Mouse (Mus musculus) spleen, adult 12 weeks (tissue): ENCODE data around the gene Eml5.

ENCODE experiments used
- DNase-seq: peaks from one replicate; pipeline ENCODE4 v3.0.0; 2022; ENCODE audit warnings: low spot score

The Eml5 gene

DNA sequence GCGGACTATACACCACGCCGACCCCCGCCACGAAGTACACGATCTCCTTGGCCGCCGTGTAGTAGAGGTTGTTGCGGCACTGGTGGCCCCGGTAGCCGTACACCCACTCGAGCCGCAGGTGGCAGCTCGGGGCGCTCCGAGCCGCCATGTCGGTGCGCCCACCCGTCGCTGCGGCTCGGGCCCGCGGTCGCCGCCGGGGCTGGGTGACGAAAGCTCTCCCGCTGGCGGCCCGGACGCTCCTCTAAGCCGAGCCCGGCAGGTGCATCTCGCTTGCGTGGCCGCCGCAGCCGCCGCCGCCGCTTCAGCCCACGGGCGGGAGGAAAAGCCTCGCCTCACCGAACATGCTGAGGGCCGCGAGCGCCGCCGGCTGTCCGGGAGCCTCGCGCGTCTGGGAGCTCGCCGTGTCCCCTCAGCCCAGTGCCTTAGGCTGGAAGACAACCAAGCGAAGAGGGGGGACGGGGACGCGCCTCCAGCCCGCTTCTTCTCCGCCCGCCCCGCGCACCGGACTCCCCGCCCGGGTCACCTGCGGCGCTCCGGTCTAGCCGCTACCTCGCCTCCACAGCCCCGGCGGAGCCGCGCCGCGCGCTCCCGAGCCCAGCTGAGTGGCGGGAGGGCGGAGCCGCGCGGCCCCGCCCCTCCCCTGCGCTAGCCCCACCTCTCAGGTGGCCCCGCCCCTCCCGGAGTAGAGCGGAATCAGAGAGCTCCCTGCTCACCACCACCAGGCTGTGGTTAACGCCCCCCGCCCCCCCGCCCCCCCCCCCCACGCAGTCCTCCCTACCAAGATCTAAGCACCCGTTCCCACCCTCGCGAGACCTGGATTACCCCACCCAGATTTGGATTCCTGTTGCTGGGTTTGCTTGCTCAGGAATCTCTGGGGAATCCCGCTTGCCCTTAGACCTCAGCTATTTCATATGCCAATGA lies at the start of gene Eml5:
Gene Eml5 (minus strand): TSS at position 604 of the 921 bp plus-strand sequence.
- peak; percentile 62 for DNase-seq

DNA sequence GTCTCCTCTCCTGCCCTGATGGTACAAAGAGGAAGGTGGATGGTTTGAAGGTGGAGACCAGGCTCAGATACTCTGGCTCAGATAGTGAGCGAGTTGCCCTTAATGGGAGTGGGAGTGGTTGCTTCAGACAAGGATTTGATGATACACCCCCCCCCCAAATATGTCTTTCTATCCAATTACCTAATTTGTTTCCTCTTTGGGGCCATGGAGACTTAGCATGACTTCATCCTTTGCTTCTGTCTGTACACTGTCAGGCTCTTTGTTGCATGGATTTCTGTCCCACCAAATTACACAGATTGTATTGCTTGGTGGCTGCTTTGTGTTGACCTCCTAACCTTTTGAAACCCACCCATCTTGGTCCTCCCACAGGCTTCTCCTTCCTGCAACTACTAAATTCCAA lies 31.6 kb upstream of the Eml5 start:
- DNase-seq = no peak

DNA sequence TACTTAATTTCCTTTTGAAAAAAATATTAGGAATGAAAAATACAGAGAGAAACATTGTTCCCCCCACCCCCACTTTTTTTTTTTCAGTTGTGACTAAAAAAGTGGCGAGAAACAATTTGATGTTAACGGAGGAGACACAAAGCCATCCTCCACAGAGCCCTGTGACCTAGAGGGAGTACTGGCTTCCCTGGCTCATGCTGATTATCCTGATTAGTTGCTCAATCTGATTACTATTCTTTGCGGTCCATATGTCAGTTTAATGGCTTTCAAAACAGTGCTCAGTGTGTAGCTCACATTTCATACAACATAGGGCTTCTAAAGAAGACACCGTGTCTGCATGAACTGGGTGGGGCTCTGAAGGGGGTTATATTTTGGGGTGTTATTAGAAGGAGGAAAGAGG lies 31.2 kb upstream of the Eml5 start:
- no peak for DNase-seq

DNA sequence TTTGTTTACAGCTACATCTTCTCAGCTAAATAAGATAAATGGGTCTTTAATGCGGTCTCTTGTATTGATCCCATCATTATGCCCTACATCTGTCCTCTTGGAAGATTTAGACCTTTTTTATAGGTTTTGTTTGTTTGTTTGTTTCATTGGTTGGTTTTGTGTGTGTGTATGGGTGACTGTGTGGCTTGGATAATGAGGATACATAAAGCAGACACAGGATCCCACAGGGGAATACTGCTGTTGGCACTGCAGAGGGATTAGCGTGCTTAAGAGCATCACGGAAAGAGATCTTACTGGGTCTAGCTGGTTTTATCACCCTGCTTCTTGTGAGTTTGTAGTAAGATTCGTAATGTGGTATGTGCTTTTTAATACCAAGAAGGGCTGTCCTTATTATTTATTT lies 29.9 kb upstream of the Eml5 start:
- no peak for DNase-seq

DNA sequence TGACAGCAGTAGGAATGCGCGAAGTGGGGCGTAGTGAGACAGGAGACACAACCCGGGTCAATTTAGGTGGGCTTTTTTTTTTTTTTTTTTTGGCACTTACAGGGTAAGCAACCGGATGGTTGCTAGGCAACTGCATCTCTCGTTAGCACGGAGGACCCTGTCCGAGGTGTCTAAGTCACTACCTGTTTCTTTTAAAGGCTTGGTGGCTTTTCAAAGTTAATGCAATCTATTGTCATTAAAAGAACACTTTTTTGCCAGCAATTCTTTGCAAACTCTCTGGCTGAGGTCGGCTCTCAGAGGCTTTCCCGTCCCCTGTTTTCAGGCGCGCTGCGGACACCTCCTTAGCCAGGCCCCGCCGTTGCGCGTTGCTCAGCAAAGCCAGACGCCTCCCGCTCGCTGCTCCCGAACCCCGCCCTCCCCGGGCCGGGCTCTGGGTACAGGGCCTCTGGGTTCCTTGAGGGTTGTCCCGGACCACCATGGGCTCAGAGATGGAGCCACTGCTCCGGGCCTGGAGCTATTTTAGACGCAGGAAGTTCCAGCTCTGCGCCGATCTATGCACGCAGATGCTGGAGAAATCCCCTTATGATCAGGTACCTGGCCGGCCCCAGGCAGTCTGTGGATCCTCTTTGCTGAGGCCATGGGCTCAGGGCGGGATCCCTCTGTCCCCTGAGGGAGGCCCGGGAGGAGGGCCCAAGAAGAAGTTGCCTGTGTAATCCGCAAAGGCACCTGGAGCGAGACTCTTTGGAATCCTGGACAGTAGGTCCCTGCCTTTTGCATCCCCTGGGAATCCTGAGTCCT lies 19.1 kb upstream of the Eml5 start, which contains the start of gene Ttc8:
Gene Ttc8 (plus strand): TSS at position 381 of the 798 bp plus-strand sequence.
- peak; percentile 54 for DNase-seq

DNA sequence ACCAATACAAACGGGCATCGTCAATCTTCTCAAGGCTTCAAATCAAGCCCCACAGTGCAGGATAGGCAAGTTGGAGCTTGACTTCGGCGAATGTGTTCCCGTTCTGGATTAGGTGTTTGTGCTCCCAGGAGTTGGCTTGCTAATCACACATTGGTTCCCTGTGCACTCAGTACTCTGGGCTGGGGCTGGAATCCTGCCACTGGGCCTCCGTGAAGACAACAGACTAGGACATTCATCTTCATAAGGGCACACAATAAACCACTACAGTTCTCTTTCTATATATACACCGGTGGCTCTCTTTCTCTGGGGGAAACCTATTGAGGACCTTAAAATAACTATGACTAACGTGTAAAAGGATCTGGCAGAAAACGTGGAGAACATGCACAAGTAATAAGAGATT lies 8.8 kb upstream of the Eml5 start:
- no peak for DNase-seq

DNA sequence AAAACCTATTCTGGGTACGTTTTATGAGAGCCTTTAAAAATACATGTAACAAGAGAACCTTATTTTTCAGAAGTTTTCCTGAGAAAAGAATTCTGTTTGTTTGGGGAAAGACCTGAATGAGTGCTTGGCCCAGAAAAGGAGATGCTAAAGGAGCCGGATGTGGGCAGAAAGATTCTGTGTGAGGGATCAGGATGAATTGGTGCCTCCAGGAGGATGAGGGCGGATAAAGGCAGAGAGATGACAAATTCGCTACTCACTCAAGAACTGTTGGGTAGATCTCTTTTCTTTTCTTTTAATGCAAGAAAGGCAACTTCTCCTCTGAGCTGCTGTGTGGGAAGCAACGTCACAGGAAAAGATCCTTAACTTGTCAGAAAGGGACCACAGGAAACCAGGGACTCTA lies 4.2 kb upstream of the Eml5 start:
- DNase-seq = no peak

DNA sequence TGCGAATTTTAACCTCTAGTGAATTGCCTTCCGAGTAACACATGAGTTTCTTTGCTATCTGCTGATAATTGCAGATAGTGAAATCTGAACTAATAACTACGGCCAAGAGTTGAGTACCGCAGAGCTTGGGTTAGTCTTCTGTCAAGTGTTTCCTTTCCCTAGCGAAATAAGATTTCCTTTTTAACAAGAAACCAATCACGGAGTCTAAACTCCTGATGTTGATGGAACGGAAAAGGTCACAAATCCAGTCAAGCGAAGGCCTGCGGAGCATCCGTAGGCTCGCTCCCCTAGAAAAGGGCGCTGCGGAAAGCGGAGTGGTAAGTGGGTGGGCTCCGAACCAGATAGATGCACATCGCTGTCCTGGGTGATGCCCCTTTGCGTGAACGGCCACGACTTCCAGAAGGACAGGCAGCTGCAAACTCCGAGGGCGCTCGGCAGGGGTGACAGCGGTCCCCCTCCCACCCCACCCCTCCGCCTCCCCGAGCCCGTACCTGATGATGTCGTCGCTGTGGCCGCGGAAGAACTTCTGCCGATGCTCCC lies 873 bp downstream of the Eml5 start:
- DNase-seq = no peak

DNA sequence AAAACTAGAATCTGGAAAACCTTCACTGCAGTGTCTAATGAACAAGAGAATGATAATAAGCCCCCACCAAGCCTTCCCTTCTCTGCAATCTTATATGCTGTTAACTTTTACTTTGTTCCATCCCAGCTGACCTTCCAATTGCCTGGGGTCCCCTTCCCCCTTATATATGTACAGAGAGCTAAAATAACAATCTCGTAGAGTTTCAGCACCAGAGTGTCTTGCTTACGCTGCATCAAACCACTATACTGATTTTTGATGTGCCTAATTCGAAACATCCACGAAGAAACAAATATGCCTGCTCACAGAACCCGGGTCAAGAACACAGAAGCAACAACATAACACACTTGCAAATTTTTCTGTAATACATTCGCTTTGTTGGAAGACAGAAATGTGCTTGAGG lies 1.6 kb downstream of the Eml5 start:
- no peak for DNase-seq

DNA sequence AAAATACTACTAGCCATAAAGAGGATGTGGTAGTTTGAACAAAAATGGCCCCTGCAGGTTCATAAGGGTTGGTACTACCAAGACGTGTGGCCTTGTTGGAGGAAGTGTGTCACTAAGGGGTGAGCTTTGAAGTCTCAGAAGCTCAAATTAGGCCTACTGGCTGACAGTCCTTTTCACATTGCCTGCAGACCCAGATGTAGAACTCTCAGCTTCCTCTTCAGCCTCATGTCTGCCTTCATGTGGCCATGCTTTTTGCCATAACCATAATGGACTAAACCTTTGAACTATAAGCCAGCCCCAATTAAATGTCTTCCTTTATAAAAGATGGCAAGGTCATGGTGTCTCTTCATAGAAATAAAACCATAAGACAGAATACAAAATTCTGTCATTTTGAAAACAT lies 4.5 kb downstream of the Eml5 start:
- DNase-seq = no peak

DNA sequence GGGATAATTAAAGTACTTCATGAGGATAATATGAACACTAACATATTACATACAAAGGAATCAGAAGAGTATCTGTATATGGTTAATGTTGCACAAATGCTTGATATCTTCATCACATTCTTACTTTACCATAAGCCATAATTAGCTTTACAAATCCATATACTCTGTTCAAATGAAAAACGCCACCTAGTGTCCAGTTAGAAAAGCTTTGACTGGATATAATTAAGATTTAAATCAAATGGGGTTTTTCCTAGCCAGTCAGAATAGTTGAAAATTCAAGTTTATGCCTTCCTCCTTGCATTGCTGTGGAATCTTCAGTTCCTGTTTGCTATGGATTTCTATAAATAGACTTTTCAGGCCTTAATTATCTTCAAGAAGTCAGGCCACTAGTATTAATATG lies 16.8 kb downstream of the Eml5 start:
- DNase-seq = no peak

DNA sequence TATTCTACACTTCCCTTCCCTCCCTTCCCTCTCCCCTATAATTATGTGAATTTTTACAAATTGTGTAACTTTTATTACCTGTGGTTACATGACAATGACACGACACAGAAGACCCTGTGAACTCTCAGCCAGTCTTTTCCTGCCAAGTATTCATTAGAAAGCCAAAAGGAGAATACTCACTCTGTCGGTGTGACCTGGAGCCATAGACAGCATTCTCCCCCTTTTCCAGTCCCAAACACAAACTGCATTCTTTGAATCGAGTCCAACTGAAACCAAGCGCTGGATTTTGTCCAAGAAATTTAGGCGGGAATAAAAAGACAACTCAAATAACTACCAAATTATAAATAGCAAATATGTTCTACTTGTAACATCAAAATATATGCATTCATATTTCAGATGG lies 19.5 kb downstream of the Eml5 start:
- DNase-seq = no peak

DNA sequence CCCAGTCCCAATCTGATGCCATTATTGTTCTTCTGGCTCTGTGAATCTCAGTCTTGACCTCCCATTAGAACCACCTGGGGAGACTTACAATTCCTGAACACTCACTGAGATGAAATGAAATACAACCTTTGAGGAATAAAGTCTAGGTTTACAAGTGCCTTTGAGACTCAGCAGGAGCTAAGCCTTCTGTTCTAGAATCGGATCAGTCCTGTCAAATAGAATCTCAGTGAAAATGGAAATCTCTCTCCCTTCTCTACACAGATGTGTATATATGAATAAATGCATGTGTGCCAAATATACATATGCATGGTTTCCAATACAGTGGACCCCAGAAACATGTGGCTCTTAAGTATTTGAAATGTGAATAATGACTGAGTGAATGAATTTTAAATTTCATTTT lies 22.6 kb downstream of the Eml5 start:
- DNase-seq = no peak

DNA sequence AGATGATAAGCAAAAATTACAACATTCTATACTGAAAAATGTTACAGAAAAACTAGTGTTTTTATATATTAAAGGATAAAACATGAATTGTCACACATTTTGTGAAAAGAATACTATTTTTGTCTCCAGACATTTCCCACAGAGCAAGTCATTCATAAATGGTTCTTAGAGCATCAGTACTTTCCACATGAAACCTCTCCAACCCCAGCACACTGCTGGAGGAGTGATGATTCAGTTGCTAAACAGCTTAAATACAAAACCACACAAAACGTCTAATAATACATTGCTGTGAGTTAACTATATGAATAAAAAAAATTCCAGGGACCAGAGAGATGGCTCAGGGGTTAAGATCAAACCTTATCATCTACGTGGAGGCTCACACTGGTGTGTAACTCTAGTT lies 26.1 kb downstream of the Eml5 start:
- DNase-seq = no peak

DNA sequence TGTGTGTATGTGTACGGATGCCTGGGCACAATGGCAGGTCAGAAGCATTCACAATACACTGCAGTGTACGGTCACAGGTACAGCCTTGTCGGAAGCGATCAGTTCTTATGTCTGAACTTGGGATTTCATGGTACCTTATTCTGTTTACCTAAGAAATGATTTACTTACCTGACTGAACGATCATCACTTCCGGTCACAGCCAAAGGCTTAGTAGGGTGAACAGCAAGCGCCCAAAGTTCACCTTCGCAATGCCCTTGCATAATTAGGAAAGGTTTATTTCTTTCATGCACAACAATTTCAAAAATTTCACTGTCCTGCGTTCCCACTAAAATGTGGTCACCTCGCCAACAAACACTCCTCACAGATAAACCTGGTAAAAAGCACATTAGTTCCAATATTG lies 28.4 kb downstream of the Eml5 start:
- no peak for DNase-seq

DNA sequence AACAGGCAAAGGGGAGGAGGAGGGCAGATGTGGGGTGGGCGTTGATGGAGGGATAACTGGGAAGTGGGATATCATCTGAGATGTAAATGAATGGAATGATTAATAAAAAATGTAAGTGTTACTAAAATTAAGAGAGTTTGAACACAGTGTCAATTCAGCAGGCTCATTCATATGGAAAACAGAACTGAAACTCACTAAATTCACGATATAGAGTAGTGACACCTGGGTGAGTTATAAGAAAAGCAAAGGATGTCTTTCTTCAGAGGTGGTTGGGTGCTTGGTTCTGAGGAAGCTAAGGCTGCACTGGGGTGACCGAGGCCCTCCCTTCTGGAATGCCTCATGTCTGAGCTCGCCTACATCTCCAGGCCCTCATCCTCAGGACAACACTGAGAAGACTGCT lies 37.8 kb downstream of the Eml5 start:
- DNase-seq = no peak

DNA sequence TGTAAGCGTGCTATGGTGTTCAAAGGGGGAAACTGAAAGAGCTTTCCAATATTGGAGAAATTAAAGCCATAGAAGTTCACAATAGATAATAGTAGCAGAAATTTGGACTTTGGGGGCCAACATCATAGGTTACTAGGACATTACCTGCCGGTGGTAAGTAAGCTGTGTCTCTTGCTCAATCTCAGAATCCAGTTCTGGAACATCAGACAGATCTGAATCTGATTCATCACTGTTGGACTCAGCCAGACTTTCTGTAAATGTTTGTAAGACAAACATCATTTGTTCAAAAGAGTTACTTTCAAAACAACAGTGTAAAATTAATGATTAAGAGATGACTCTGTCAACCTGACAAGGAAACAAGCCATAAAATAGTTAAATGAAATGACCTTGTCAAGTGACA lies 41.0 kb downstream of the Eml5 start:
- no peak for DNase-seq

DNA sequence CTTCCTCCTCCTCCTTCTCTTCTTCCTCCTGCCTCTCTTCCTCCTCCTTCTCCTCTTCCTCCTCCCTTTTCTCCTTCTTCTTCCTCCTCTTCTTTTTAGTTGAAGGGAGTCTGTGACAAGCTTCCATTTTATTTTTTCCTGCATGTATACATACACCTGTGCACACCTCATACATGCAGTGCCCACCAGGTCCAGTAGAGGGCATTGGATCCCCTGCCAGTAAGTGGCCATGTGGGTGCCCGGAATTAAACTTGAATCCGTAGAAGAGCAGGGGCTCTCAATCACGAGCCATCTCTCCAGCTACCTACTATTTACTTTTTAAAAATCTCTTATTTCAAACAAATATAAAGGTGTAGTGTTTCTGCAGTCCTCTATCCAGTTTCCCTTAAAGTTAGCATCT lies 50.5 kb downstream of the Eml5 start:
- DNase-seq = no peak

DNA sequence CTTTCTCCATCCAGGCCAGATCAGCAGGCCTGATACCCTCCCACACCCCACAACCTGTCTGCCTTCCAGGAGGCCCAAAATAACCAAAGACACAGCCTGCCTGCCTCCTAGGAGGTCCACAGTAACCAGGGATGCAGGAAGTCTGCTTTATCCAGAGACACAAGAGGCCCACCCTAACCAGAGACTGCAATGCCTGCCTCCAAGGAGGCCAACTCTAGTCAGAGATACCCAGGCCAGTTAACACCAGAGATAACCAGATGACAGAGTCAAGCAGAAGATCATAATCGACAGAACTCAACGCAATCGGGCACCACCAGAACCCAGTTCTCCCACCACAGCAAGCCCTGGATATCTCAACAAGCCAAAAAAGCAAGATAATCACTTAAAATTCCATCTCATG lies 56.5 kb downstream of the Eml5 start:
- no peak for DNase-seq

DNA sequence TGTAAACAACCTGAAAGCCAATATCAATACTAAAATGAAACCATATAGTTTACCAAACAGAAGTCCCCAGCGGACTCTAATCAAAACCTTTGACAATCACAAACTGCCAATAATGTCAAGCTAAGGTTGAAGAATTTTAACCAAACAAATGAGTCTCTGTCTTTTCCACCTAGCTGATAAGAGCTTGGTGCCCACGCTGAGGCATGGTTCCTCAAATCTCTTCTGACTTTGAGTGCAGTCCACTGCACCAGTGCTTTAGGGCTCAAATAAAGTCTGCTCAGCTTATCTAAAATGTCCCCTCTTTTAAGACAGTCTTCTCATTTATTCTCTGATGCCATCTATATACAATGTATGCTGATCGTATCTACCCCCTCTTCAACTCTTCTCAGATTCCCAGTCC lies 61.1 kb downstream of the Eml5 start:
- no peak for DNase-seq

DNA sequence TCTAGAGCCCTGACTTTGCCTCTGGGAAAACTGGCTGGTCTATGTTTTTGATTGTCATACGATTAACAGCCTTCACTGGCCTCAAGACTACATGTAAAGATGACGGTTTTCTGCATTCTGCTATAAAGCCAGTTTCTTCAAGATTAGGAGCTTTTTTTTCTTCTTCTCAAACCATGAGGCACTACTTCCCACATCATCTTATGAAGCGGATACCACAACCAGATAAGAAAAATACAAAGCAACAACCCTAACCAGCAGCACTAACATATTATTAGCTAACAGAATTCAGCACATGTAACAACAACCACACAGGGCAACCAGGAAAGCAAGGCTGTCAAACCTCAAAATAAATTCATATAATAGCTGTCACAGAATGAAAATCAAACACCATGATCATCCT lies 63.3 kb downstream of the Eml5 start:
- DNase-seq = no peak

DNA sequence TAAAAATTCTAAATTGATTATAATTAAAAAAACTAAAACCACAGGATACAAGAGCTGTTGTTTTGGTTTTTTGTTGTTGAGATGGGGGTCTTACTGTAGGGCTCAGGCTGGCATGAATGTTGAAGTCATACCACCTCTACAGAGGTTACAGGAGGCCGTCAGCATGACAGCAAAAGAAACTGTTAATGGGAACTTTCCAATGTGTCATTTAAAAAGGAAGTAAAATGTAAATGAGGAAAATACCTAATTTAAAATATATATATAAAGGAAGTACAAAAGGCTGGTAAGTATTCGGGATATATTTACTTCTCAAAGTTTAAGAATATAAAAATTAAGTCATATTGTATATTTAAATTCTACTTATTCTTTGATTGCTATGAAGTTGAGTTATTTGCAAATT lies 65.8 kb downstream of the Eml5 start:
- no peak for DNase-seq

DNA sequence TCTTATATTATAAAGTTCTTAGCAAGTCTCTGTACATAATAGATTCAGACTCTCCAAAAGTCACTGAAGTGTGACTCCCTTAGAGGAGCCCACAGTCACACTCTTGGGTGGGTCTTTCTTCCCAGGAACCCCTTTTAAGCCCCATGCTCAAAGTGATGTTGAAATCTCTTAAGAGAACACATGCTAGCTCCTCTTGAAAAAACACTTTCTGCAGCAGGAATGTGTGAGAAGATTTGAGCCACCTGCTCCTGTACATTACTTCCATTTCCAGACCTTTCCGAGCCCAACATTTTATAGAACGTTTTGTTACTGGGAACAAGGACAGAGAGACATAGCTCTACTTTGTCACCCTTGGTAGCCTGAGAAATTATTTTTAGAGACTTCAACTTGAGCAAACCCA lies 66.4 kb downstream of the Eml5 start:
- no peak for DNase-seq
